Mouse (Mus musculus): ENCODE data around the gene Wnt11. TPM values are rescaled to one million over a fixed set of nuclear protein-coding genes. Genes with fewer than 3 reads are reported as not detected.

The Wnt11 gene
- polyA plus RNA-seq, 1 experiment = 0.80 TPM

- Histone ChIP-seq H3K4me1 (ENCODE audit: control insufficient read depth, insufficient read depth, low read length) (no peaks in the 10 kb centered on the region; the same call in 1 of the 2 replicates), H3K27ac (ENCODE audit: control insufficient read depth, insufficient read depth, low read depth, low read length) (no peak overlapping the region), H3K27me3 (ENCODE audit: control insufficient read depth, insufficient read depth, low read length) (no peaks in the 10 kb centered on the region), H3K4me3 (ENCODE audit: control insufficient read depth, low read depth, low read length) (no peak overlapping the region), H3K36me3 (ENCODE audit: control insufficient read depth, insufficient read depth, low read length) (no peaks in the 10 kb centered on the region)
- no peak for TF ChIP-seq POLR2A (IDR thresholded peaks at IDR 0.05; ENCODE audit: control insufficient read depth, low read depth, low read length)
- no peak for TF ChIP-seq CTCF (IDR thresholded peaks at IDR 0.05; ENCODE audit: control insufficient read depth, insufficient read depth, insufficient replicate concordance, low read depth, low read length)
These were observed 29.2 kb downstream of the Wnt11 start for GRCm38 (mm10) chr7:98863969-98864718.

DNA sequence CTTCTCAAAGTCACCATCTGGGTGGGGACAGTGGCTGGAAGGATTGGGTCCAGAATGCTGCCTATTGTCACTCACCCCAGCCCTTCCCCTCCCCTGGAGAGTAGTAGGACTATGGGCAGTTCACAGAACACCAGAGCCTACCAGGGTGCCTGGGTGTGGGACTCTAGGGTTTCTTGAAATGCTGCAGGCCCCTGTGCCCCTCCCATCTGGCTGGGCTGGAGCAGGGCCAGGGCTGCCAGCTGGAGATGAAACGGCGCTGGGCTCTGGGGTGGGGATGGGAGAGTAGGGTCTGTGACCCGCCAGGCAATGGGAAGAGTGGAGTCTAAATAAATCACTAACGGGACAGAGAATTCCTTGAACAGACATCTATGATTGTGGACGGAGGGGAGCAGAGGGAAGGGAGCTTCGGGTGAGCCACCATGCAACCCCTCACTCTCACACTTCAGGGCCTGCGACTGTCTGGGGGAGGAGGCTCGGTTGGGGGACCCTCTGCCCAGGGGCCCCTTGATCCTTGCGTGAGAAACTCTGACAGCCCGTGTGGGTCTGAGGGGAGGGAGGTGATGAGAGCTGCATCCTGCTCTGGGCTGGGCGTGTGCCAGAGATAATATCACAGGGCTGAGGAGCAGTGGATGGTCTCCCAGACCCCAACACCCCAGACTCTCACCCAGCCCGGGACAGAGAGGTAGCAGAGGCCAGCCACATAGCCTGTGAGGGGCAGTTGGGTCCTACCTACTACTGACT, 32.3 kb downstream of the Wnt11 start:
- no peak for TF ChIP-seq POLR2A (IDR thresholded peaks at IDR 0.05; ENCODE audit: control insufficient read depth, low read depth, low read length)
- TF ChIP-seq CTCF (IDR thresholded peaks at IDR 0.05; ENCODE audit: control insufficient read depth, insufficient read depth, insufficient replicate concordance, low read depth, low read length) = no peak
- no peak overlapping the region for H3K4me3 ChIP-seq (ENCODE audit: control insufficient read depth, low read depth, low read length)
- H3K27me3 ChIP-seq (ENCODE audit: control insufficient read depth, insufficient read depth, low read length) = no peaks in the 10 kb centered on the region
- no peaks in the 10 kb centered on the region for H3K36me3 ChIP-seq (ENCODE audit: control insufficient read depth, insufficient read depth, low read length)
- peaks cover 2% of the 10 kb centered on the region for H3K4me1 ChIP-seq (ENCODE audit: control insufficient read depth, insufficient read depth, low read length)
- H3K27ac ChIP-seq (ENCODE audit: control insufficient read depth, insufficient read depth, low read depth, low read length) = no peak overlapping the region

- Histone ChIP-seq H3K4me1 (ENCODE audit: control insufficient read depth, insufficient read depth, low read length) (peaks cover 6% of the 10 kb centered on the region), H3K36me3 (ENCODE audit: control insufficient read depth, insufficient read depth, low read length) (no peaks in the 10 kb centered on the region), H3K27ac (ENCODE audit: control insufficient read depth, insufficient read depth, low read depth, low read length) (no peak overlapping the region), H3K4me3 (ENCODE audit: control insufficient read depth, low read depth, low read length) (no peak overlapping the region), H3K27me3 (ENCODE audit: control insufficient read depth, insufficient read depth, low read length) (no peaks in the 10 kb centered on the region)
- TF ChIP-seq POLR2A (IDR thresholded peaks at IDR 0.05; ENCODE audit: control insufficient read depth, low read depth, low read length) = no peak
- no peak for TF ChIP-seq CTCF (IDR thresholded peaks at IDR 0.05; ENCODE audit: control insufficient read depth, insufficient read depth, insufficient replicate concordance, low read depth, low read length)
These were observed 32.9 kb downstream of the Wnt11 start for GRCm38 (mm10) chr7:98867794-98868150.

GRCm38 (mm10) chr7:98869070-98869469, 34.2 kb downstream of the Wnt11 start:
- Histone ChIP-seq H3K27ac (ENCODE audit: control insufficient read depth, insufficient read depth, low read depth, low read length) (no peak overlapping the region), H3K36me3 (ENCODE audit: control insufficient read depth, insufficient read depth, low read length) (no peaks in the 10 kb centered on the region), H3K27me3 (ENCODE audit: control insufficient read depth, insufficient read depth, low read length) (no peaks in the 10 kb centered on the region), H3K4me3 (ENCODE audit: control insufficient read depth, low read depth, low read length) (no peak overlapping the region), H3K4me1 (ENCODE audit: control insufficient read depth, insufficient read depth, low read length) (peaks cover 6% of the 10 kb centered on the region)
- TF ChIP-seq CTCF (IDR thresholded peaks at IDR 0.05; ENCODE audit: control insufficient read depth, insufficient read depth, insufficient replicate concordance, low read depth, low read length) = no peak
- no peak for TF ChIP-seq POLR2A (IDR thresholded peaks at IDR 0.05; ENCODE audit: control insufficient read depth, low read depth, low read length)

- Histone ChIP-seq H3K4me1 (ENCODE audit: control insufficient read depth, insufficient read depth, low read length) (peaks cover 6% of the 10 kb centered on the region), H3K36me3 (ENCODE audit: control insufficient read depth, insufficient read depth, low read length) (no peaks in the 10 kb centered on the region), H3K27ac (ENCODE audit: control insufficient read depth, insufficient read depth, low read depth, low read length) (no peak overlapping the region), H3K4me3 (ENCODE audit: control insufficient read depth, low read depth, low read length) (no peak overlapping the region), H3K27me3 (ENCODE audit: control insufficient read depth, insufficient read depth, low read length) (no peaks in the 10 kb centered on the region)
- TF ChIP-seq CTCF (IDR thresholded peaks at IDR 0.05; ENCODE audit: control insufficient read depth, insufficient read depth, insufficient replicate concordance, low read depth, low read length) (no peak), POLR2A (IDR thresholded peaks at IDR 0.05; ENCODE audit: control insufficient read depth, low read depth, low read length) (no peak)
These were observed 35.9 kb downstream of the Wnt11 start for GRCm38 (mm10) chr7:98870791-98871190.

DNA sequence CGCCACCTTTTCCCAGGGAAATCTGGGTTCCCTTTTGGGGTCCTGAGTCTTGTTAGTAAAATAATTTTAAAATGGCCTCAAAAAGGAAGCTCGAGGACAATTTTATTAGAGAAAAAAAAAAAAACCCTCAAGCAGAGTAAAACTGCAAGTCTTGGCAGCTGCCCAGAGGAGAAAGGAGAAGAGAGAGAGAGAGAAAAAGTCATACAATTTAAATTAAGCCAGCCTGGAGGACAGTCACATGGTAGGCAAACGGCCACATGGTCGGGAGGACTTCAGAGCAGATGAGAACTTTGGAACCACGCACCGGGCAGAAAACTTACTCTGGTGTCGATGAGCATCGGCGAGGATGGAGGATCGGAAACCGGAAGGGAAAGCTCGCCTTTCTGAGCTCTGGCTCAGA, 37.0 kb downstream of the Wnt11 start:
- Histone ChIP-seq H3K36me3 (ENCODE audit: control insufficient read depth, insufficient read depth, low read length) (no peaks in the 10 kb centered on the region), H3K27ac (ENCODE audit: control insufficient read depth, insufficient read depth, low read depth, low read length) (no peak overlapping the region), H3K27me3 (ENCODE audit: control insufficient read depth, insufficient read depth, low read length) (no peaks in the 10 kb centered on the region), H3K4me3 (ENCODE audit: control insufficient read depth, low read depth, low read length) (no peak overlapping the region; the same call in 1 of the 2 replicates), H3K4me1 (ENCODE audit: control insufficient read depth, insufficient read depth, low read length) (peaks cover 6% of the 10 kb centered on the region)
- no peak for TF ChIP-seq CTCF (IDR thresholded peaks at IDR 0.05; ENCODE audit: control insufficient read depth, insufficient read depth, insufficient replicate concordance, low read depth, low read length)
- no peak for TF ChIP-seq POLR2A (IDR thresholded peaks at IDR 0.05; ENCODE audit: control insufficient read depth, low read depth, low read length)

GRCm38 (mm10) chr7:98873316-98873715, 38.4 kb downstream of the Wnt11 start:
- Histone ChIP-seq H3K4me3 (ENCODE audit: control insufficient read depth, low read depth, low read length) (no peak overlapping the region), H3K36me3 (ENCODE audit: control insufficient read depth, insufficient read depth, low read length) (no peaks in the 10 kb centered on the region), H3K4me1 (ENCODE audit: control insufficient read depth, insufficient read depth, low read length) (peaks cover 6% of the 10 kb centered on the region), H3K27ac (ENCODE audit: control insufficient read depth, insufficient read depth, low read depth, low read length) (no peak overlapping the region), H3K27me3 (ENCODE audit: control insufficient read depth, insufficient read depth, low read length) (no peaks in the 10 kb centered on the region)
- TF ChIP-seq CTCF (IDR thresholded peaks at IDR 0.05; ENCODE audit: control insufficient read depth, insufficient read depth, insufficient replicate concordance, low read depth, low read length) (no peak), POLR2A (IDR thresholded peaks at IDR 0.05; ENCODE audit: control insufficient read depth, low read depth, low read length) (no peak)

Data from testis, adult 2 months (tissue).